Mouse (Mus musculus): Measurements from ENCODE around the gene Ttc7b.

GRCm38 (mm10) chr12:100288018-100288417, 232.6 kb downstream of the Ttc7b start:
- TF ChIP-seq CTCF (IDR thresholded peaks at IDR 0.05) (no peak), POLR2A (IDR thresholded peaks at IDR 0.05; ENCODE audit: insufficient read depth, low read depth, low read length) (no peak), EP300 (IDR thresholded peaks at IDR 0.05; ENCODE audit: insufficient read depth, low read depth, low read length) (peak; percentile 87; the same call in 1 of the 2 replicates)

All from heart, adult 2 months (tissue).